Mouse (Mus musculus) liver, embryonic 14.5 days (tissue): ENCODE results near the gene Egln3.

Source experiments
- CTCF ChIP-seq: IDR thresholded peaks from 2 replicates; pipeline ENCODE4 v1.5.1; 2016; ENCODE audit warnings: antibody characterized with exemption, low read depth, control low read depth
- EP300 ChIP-seq: IDR thresholded peaks from 2 replicates; pipeline ENCODE4 v1.6.1; 2016; ENCODE audit warnings: antibody characterized with exemption, low read depth

DNA sequence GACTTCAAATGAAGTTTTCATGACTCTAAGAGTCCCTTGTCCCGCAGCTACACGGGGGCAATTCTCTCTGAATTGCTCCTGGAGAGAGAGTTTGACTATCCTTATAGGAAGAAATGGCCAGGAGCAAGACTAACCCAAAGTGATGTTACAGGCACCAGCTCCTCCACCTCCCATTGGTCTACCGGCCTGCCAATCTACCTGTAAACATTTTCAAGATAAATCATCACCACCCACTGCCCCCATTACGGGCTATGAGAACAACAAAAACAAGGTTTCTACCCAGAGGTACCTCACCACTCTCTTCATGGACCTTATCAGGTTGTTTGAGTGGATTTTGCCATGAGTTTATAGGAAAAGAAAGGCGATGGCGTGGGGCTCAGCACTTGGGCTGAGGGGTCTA, 1.4 kb downstream of the Egln3 start:
- TF ChIP-seq CTCF (no peak), EP300 (no peak)
